Mouse (Mus musculus) lung, adult 2 months (tissue): ENCODE measurements around the gene Clec2i.

Experiments used
- CTCF ChIP-seq: fragments of 200-500 bp; IDR thresholded peaks from 2 replicates; pipeline ENCODE4 v1.5.1; 2011; ENCODE audit warnings: mild to moderate bottlenecking, low read length, control low read depth; ENCODE audit not compliant: insufficient read depth
- POLR2A ChIP-seq: fragments of 200-500 bp; IDR thresholded peaks from 2 replicates; pipeline ENCODE4 v1.6.1; 2011; ENCODE audit warnings: low read depth, mild to moderate bottlenecking, control low read depth, low read length, borderline replicate concordance; ENCODE audit errors: extremely low read depth

DNA sequence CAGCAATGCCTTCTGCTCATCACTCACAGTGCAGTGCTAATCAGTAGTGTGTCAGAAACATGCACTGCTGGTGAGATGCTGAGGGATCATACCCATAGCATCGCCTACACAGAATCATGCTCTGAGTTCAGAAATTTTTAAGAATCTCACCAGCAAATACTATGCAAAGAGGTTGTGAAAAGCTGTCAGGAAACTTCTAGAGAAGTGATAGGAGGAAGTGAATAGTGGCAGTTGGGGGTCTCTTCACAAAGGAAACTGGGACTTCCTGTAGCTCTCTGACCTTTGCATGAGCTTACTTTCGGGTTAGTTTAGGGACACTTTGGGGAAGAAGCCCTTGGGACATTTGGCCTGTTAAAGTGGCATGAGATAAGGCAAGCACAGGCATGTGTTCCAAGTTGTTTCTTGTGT lies 3.6 kb downstream of the Clec2i start, which contains the start of gene BC035044:
- TF ChIP-seq POLR2A, result no peak
- TF ChIP-seq CTCF, result no peak
